Mouse (Mus musculus): ENCODE results near the gene Nlrc5.
"Not testable (repeated sequence)": the region's sequence is repeated elsewhere in the genome, so short reads cannot be mapped to it uniquely, and the experiment has no call there.

The Nlrc5 gene

DNA sequence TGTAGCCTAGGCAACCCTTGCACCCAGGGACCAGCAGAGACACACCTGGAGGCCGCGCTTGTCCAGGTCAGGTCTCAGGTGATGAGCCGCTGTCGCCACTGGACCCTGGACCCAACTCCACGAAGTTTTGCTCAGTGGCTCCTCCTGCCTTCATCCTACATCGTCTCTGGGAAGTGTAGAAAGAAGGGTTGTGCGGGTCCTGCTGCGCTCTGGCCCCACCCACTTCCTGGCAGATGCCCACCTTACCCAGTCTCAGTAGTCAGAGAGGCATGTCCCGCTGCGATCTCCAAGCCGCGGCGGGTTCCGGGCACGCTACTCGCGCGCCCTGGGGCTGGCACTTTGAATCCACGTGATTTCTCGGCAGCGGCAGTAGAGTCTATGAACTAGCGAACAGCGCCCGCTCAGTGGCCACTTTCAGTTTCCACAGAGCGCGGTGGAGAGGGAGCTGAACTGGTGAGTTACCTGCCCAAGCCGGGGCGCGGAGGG, at the start of gene Nlrc5:
Gene Nlrc5, plus strand, starts transcription at position 376 of the 486 bp plus-strand sequence.
- DNase-seq (ENCODE audit: low spot score) = peak; percentile 60

DNA sequence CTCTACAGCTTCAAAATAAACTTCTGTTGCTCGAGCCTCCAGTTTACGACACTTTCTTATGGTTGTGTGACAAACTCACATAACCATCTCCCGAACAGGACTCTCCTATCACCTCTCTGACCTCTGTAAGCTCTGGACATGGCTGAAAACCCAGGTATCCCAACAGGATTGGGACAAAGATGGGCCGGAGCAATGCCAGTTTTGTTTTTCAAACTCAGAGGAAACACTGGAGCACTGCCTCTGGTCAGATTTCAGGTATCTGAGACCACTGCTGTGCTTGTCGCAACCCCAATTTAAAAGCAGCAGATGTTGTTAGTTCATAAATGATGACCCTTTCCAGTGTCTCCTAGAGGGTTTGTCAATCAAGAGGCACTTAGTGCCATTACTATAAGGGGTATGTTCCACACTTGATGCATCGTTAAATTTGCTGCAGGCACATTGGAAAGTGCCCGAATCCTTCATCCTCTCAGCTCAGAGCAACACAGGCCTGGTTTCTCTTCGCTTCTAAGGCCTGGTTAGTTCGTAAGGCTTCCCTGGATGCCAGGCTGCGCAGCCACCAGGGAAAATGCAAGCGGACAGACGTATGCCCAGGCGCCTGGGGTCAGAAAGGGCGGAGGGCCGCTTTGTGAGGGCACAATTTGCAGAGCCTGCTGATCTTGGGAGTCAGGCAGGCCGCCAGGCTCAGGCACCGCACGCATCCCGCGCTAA, 48.5 kb upstream of the Nlrc5 start:
- DNase-seq (ENCODE audit: low spot score) = no peak

DNA sequence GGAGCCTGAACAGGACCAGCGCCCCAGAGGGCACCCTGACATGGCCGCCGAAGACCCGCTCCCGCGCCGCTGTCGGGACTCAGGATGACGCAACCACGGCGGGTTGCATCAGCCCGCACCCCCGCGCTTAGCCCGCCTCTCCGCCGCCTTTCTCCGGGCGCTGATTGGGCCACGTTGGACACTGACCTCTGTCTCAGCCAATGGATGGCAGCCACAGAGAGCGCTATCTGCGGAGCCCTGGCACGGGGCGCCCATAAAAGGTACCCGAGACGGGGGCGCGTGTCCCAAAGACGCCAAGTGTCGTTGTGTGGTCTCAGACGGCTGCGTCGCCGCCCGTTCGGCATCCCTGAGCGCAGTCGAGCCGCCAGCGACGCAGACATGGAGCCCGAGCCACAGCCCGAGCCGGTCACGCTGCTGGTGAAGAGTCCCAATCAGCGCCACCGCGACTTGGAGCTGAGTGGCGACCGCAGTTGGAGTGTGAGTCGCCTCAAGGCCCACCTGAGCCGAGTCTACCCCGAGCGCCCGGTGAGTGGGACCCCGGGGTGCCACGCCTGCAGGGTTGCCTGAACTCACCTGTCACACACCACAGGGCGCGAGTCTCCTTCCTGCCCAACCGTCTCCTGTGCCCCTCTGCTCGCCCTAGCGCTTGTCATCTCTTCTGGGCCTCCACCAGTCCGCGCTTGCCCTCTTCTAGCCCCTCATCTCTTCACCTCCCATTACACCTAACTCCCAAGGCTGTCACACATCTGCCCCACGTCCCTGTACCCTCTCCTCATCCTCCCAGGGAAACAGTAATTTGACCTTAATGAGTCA, 47.7 kb upstream of the Nlrc5 start, which contains the start of gene Herpud1:
Gene Herpud1, plus strand, starts transcription at position 225 of the 813 bp plus-strand sequence.
- peak; percentile 95 for DNase-seq (ENCODE audit: low spot score)

DNA sequence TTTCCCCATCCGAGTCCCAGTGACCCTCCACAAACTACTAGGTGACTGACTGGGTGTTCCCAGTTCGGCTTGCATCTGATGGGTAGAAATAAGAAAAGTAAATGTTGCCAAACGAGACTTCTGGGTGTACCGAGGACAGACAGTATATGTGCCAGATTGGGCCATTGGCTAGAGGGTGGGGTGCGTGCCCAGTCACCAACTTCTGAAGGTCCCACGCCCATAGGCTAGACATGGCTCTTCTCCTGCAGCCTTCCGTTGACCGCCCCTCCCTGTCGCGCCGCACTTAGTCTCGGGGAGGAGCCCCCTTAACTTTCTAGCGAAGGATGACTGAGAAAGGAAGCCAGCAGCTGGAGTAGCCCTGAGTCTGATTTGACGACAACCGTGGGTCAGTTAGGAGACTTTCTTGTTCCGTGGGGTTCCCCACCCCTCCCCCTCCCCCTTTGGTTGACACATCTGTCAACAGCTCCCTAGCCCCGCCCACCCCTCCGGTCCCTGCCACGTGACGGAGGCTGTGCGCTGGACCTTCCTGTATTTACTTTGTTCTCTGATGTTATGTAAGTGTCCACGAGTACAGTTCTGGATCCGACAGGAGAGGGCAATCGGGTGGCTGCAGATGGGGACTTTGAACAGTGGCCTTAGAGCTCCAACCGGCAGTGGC, 47.0 kb upstream of the Nlrc5 start:
- DNase-seq (ENCODE audit: low spot score) = peak; percentile 81

DNA sequence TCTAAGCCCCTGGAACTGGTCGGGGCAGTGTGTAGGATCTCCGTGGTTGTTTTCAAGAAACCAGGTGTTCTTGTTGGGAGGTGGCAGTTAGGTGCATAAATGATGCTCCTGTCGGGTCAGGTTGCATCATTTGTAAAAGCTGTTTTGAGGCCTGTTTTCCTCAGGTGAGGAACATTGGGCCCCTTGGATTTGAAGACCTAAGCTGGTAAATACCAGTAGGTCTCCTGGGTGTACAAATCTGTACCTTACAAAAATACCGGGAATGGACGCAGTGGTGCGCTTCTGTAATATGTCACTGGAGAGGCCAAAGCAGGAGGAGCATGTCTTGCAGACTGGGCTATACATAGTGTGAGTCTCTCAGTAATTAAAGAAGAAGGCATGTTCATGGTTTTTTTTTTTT, 46.4 kb upstream of the Nlrc5 start:
- DNase-seq (ENCODE audit: low spot score) = no peak

DNA sequence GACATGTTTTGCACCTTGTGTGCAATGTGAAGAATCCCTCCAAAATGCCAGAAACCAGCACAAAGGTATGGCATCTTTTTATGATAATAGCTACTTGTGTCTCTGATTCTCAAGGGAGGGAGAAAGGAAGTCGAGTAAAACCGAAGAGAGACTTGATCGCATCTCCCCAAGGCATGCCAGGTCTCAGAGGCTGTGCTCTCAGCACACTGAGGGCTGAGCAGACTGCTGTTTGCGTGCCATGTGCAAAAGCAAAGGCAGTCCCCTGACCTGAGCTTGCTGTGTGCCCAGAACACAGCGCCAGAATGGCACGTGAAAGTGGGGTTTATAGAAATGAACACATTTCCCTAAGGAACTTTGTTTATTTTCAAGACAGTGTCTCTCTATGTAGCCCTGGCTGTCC, 44.6 kb upstream of the Nlrc5 start:
- no peak for DNase-seq (ENCODE audit: low spot score)

DNA sequence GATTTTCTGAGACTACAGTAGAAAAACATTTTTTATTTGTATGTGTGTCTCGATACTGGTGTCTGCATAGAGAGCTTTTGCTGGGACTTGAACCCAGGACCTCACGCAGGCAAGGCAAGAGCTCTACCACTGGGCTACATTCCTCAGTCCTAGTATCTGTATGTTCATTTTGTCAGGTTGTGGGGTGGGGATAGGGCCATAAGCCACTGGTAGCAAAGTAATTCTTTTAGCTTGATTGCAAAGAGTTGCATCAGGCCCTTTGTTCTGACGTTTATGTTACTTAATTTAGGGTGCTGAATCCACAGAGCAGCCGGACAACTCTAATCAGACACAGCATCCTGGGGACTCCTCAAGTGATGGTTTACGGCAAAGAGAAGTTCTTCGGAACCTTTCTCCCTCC, 43.7 kb upstream of the Nlrc5 start:
- DNase-seq (ENCODE audit: low spot score) = no peak

DNA sequence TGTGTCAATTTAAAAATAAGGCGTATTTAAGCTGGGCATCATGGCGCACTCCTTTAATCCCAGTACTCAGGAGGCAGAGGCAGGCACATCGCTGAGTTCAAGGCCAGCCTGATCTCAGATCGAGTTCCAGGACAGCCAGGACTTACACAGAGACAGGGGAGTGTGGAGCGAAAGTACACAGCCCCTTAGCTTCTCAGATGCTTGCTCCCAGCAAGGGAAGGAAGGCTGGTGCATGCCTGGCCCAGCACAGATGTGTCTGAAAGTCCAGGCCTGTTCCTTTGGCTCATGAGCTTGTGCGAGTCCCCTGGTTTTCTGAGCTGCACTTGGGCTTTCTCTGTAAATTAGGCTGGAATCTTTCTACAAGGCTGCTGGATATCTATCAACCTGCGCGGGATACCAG, 43.2 kb upstream of the Nlrc5 start:
- DNase-seq (ENCODE audit: low spot score) = no peak

DNA sequence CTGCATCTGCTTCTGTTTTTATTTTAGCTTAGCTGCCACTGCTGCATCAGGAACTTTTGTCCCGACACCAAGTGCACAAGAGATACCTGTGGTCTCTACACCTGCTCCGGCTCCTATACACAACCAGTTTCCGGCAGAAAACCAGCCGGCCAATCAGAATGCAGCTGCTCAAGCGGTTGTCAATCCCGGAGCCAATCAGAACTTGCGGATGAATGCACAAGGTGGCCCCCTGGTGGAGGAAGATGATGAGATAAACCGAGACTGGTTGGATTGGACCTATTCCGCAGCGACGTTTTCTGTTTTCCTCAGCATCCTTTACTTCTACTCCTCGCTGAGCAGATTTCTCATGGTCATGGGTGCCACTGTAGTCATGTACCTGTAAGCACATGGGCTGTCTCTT, 42.0 kb upstream of the Nlrc5 start:
- no peak for DNase-seq (ENCODE audit: low spot score)

DNA sequence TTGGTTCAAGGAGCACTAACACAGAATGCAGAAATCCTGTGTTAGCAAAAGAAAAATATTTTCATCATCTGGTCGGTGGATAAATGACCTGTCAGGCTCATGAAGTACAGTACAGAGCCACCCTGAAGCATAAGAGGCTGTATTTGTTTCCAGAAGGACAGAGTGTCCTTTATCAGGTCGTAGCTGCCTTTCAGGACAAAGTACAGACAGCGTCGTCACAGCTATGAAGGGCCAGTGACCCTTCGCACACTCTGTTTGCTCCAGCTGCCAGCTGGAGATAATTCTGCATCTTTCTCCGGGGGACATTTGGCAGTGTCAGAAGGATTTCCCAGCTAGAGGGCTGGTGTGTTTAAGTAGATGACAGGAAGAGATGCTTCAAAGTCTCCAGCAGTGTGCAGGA, 41.5 kb upstream of the Nlrc5 start:
- no peak for DNase-seq (ENCODE audit: low spot score)

DNA sequence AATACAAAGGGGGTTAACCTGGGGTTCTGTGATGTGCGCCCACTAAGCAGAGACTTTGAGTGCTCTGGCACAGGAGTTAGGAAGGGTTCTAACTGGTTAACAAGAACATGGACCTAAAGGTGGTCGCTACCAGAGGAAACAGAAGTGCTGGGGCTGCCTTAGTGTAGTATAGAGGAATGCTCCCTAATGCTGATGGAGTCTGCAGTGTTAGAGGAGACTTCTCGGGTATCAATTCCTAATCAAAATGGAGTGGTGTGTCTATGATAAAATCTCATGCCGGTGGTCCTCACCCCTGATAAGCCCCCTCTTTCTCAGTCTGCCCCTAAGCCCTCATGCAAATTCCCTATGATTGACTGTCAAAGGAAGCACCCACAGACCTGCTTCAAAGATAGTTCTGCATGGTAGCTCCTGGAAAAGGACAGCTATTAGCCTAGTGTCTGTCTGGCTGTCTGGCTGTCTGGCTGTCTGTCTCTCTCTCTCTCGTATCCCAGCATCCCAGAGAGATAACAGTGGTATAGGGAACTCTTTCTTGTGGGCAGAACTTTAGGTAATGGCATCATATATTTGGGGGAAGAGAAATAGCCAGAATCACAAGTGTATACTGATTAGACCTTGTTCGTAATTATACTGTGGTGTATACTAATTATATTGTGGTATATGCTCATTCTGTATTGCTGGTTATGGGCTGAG, 38.2 kb upstream of the Nlrc5 start:
- DNase-seq (ENCODE audit: low spot score) = no peak

DNA sequence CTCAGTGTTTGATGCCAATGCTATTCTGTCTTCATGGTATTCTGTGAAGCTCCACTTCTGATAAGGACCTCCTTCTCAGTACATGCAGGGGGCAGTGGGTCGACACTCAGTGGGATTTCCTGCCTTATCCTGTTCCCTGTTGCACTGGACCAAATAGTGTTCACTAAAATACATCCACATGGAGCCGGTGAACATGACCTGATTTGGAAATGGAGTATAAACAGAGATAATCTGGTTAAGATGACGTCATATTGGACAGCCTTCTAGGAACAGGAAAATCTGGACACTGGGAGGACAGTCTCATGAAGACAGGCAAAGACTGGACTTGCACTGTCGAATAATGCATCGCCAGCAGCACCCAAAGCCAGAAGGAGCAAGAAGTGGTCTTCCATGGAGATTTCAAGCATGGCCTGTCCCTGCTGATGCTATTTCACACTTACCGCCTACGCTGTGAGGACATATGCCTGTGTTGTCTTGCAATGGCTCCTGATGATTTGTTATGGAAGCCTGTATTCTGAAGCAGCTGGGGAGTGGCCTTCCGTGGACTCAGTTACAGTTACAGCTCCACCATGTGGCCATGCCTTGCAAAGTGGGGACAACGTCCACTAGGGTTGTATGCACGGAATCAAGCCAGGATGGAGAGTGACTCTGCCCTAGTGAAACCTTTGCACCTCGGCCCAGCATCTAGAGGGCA, 37.0 kb upstream of the Nlrc5 start:
- DNase-seq (ENCODE audit: low spot score) = no peak

DNA sequence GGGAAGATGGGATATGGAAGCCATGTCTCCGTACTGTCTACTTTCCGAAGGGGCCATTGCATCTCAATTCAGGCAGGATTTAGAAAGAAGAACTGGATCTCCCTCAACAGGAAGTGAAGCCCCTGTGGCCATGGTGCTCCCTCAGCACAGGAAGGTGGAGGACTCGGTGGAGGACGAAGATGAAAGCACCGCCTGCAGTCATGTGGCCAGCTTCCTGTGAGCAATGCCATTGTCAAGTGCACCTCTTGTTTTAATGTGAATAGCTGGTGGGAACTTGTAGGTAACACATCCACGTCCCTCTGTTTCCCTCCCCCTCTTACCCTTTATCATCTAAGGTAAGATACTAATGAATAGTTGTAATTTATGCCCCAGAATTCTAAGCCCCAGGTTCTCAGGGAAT, 35.6 kb upstream of the Nlrc5 start:
- DNase-seq (ENCODE audit: low spot score) = no peak

DNA sequence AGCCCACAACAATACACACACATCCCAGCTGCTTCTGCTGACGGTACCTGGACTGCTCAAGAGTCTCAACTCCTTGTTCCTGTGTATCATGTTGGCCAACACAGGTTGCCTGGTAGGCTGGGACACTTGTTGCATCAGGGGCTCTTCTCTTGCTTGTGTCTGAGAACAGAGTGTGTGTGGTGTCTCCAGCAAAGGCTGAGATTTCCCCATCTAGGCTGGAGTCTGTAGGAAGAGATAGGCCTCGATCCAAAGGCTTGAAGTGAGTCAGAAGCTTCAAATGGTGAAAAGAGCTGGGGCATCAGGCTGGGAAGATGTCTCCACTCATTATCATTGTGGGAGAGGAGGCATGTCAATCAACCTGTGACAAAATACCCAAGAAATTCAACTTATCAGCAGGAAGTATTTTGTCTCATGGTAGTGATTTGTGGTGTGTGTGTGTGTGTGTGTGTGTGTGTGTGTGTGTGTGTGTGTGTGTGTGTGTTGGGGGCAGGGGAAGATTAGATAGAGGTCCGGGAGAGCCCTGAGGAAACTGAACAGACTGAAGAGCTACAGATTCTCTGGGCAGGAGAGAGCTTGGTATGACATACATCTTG, 34.7 kb upstream of the Nlrc5 start:
- no peak for DNase-seq (ENCODE audit: low spot score)

DNA sequence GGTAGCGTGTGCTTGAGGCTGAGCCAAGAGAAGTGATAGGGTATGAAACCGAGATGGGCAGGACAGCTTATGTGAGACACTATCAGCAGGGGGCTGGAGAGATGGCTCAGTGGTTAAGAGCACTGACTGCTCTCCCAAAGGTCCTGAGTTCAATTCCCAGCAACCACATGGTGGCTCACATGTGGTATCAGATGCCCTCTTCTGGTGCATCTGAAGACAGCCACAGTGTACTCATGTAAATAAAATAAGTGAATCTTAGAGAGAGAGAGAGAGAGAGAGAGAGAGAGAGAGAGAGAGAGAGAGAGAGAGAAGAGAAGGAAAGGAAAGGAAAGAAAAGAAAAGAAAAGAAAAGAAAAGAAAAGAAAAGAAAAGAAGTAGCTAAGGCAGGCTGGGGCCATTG, 34.2 kb upstream of the Nlrc5 start:
- DNase-seq (ENCODE audit: low spot score) = not testable (repeated sequence)

DNA sequence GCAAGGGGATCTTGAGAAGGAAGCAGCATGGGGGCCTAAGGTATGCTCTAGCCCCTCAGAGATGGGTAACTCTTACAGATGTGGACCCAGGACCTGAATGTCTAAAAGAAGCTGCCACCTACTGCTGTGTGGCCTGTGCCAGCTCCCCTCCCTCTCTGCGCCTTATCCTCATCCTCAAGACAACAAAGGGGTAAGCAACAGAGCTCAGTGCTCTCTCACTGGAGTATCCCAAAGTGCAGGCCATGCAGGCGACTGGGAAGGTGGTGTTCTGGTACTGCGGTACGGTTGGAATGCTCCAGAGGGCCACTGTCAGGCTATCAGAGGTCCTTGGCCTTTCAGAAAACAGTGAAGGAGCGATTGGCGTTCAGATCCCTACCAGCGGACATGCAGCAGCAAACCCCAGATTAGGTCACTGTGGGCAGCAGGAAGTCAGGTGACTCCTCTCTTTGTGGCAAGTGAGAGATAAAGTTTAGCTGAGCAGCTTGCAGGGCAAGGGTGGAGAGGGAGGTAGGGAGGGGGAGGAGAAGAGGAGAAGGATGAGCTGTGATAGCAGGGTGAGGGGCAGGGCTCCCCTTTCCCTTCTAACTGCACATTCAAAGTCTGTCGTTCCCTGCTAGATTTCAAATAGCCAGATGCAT, 25.6 kb upstream of the Nlrc5 start:
- no peak for DNase-seq (ENCODE audit: low spot score)

DNA sequence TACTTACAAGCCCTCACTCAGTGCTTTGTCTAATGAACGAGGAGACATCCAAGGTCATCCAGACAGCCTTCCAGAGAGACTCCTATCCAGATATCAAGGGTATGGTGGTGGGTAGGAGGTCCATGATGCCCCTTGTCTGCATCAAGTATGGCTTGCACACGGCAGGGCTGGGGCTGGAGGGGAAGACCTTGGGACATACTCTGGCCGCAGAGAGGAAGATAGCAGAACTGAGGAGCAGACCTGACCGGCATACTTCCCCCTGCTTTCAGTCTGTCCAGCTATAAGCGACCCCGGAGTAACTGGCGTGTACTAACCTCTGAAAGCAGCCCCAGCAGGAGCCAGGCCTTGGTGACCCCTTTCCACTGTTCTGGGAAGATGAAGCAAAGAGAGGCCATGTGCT, 24.6 kb upstream of the Nlrc5 start:
- DNase-seq (ENCODE audit: low spot score) = no peak

DNA sequence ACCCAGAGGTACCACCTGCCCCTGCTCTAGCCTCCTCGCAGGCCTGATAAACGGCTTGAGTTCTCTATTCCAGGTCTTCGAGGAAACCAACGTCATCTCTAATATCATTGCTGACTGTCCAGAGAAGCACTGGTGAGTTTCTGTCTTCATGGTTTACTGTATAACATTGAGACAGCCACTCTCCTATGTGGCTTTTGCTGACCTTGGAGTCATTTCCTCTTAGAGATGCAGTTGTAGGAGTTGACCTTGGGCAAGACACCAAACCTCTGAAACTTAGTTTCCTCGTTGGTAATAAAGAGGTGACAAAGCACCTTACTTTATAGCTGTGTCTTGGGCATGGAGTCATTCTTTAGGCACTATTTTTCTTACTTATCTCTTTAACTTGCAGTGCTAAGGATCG, 21.6 kb upstream of the Nlrc5 start:
- no peak for DNase-seq (ENCODE audit: low spot score)

DNA sequence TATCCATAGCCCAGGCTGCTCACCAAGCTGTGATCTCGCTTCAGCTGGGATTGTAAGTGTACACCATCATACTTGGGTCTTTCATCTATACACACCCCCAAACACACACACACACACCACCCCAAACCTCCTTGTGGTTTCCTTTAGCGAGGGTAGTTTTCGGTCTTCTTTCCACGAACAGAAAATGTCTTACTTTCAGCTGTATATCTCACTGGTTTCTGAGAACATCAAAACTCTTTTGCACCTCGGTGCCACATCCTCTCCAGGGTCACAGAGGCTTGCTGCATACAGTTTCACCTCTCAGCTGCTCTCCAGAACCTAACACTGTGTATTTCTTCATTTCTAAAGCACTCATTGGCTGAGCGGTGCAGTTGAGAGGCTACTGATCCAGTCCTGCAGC, 20.6 kb upstream of the Nlrc5 start:
- DNase-seq (ENCODE audit: low spot score) = no peak

DNA sequence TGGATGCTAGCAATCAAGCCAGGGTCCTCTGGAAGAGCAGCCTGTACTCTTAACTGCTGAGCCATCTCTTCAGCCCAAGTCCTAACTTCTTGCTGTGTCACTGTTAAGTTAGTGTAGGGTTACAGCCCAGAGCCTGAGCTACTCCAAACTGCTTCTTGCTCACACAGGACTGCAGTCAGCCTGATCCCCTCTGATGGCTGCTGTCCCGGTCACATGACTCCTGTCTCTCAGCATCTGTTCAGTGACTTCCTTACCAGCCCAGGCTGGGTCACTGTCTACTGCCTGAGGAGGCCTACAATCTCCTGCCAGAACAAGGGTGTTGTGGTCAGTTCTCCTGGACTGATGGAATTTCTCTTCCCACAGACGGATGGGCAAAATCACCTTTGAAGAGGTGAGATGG, 18.9 kb upstream of the Nlrc5 start:
- DNase-seq (ENCODE audit: low spot score) = no peak

DNA sequence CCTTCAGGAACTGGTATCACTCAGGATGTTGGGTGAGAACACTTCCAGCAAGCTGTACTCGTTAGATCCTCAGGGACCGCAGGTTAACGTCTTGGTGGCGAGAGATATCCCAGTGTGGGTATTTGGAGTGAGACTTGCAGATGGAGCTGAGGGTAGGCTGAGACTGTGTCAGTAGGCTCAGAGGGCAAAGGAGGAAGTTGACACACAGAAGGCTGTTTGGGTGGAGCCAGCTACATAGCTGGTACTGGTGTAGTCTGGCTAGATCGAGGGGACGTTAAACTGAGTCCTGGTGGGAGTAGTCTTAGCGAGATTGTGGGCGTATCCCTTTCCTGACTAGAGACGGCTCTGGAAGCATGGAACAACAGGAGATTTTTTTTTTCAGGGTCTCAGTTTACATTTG, 16.1 kb upstream of the Nlrc5 start:
- DNase-seq (ENCODE audit: low spot score) = no peak
